Mouse (Mus musculus) leukemia stem cell, adult 10-12 weeks (primary cell): ENCODE measurements around the gene Cyp3a57. TPM values are rescaled to one million over a fixed set of nuclear protein-coding genes. Genes with fewer than 3 reads are reported as not detected.

Experiments used
- polyA plus RNA-seq: library from polyadenylated mRNA; stranded (reverse); fragments of >175 nt; gene quantifications from 2 replicates; pipeline ENCODE4 v1.2.3, GENCODE M21; 2012; ENCODE audit warnings: low replicate concordance

Cyp3a57 gene
- not detected in 2 replicates for polyA plus RNA-seq

GRCm38 (mm10) chr5:145344941-145345340 lies at the start of gene Cyp3a57:
Cyp3a57 (plus strand) TSS chr5:145345279.

Other genes with a start within 250 kb of the Cyp3a57 start
- gene Arpc1b, start 231.1 kb upstream of the Cyp3a57 start, polyA plus RNA-seq, result 303 and 531 TPM in 2 replicates
- 56.5 and 194 TPM in 2 replicates for gene Pdap1, start 205.0 kb upstream of the Cyp3a57 start, polyA plus RNA-seq
- gene Bud31, start 204.9 kb upstream of the Cyp3a57 start, polyA plus RNA-seq, result 3.0 and 4.0 TPM in 2 replicates
- gene Ptcd1, start 178.2 kb upstream of the Cyp3a57 start, polyA plus RNA-seq, result 23.7 and 32.9 TPM in 2 replicates
- gene Cpsf4, start 178.1 kb upstream of the Cyp3a57 start, polyA plus RNA-seq, result 134 and 150 TPM in 2 replicates
- 9.1 and 42.9 TPM in 2 replicates for gene Atp5j2, start 153.2 kb upstream of the Cyp3a57 start, polyA plus RNA-seq
- 1.1 and 2.7 TPM in 2 replicates for gene Zkscan14, start 143.4 kb upstream of the Cyp3a57 start, polyA plus RNA-seq
- 0.57 and 3.2 TPM in 2 replicates for gene Zkscan5, start 140.7 kb upstream of the Cyp3a57 start, polyA plus RNA-seq
- 24.0 and 31.3 TPM in 2 replicates for gene Zfp655, start 113.6 kb upstream of the Cyp3a57 start, polyA plus RNA-seq
- gene Zscan25, start 64.8 kb upstream of the Cyp3a57 start, polyA plus RNA-seq, result 36.7 and 43.3 TPM in 2 replicates
- gene Cyp3a16, start 124.4 kb downstream of the Cyp3a57 start, polyA plus RNA-seq, result not detected in 2 replicates
- gene Cyp3a41b, start 239.5 kb downstream of the Cyp3a57 start, polyA plus RNA-seq, result not detected in 2 replicates